Mouse (Mus musculus) midbrain, embryonic 11.5 days (tissue): Measurements from ENCODE around the gene Smim1. TPM values are rescaled to one million over a fixed set of nuclear protein-coding genes. Genes with fewer than 3 reads are reported as not detected.
A peak's percentile ranks its signal among the peaks of the same experiment; 100 is the strongest.

Source experiments
- ATAC-seq: fragments of 200-750 bp; cut with Nextera tagmentation; 2 replicates; pipeline ENCODE4 v1.8.0; 2017; ENCODE audit warnings: moderate TSS enrichment, moderate library complexity; ENCODE audit not compliant: low FRiP score
- DNase-seq: peaks from one replicate; pipeline ENCODE4 v3.0.0; 2015; ENCODE audit warnings: low spot score; ENCODE audit errors: missing footprints
- H3K27ac ChIP-seq: fragments of 300-500 bp; sonication (generic); 2 replicates; pipeline ENCODE4 v1.5.1; 2014; ENCODE audit warnings: low read depth, low read length
- H3K27me3 ChIP-seq: fragments of 300-500 bp; sonication (generic); 2 replicates; pipeline ENCODE4 v1.6.1; 2014; ENCODE audit warnings: mild to moderate bottlenecking, low read length, moderate library complexity, mixed read lengths; ENCODE audit not compliant: control insufficient read depth, insufficient read depth
- H3K36me3 ChIP-seq: fragments of 300-500 bp; sonication (generic); 2 replicates; pipeline ENCODE4 v1.6.1; 2014; ENCODE audit warnings: mild to moderate bottlenecking, low read length, moderate library complexity, mixed read lengths; ENCODE audit not compliant: control insufficient read depth, insufficient read depth
- H3K4me1 ChIP-seq: fragments of 300-500 bp; sonication (generic); 2 replicates; pipeline ENCODE4 v1.6.1; 2014; ENCODE audit warnings: low read length; ENCODE audit not compliant: control insufficient read depth, insufficient read depth
- H3K4me2 ChIP-seq: fragments of 300-500 bp; sonication (generic); 2 replicates; pipeline ENCODE4 v1.6.1; 2014; ENCODE audit warnings: mild to moderate bottlenecking, moderate library complexity
- H3K4me3 ChIP-seq: fragments of 300-500 bp; sonication (generic); 2 replicates; pipeline ENCODE4 v1.5.1; 2014; ENCODE audit warnings: low read depth, low read length
- H3K9ac ChIP-seq: fragments of 300-500 bp; sonication (generic); 2 replicates; pipeline ENCODE4 v1.6.1; 2014; ENCODE audit warnings: low read length
- H3K9me3 ChIP-seq: fragments of 300-500 bp; sonication (generic); 2 replicates; pipeline ENCODE4 v1.6.1; 2016; ENCODE audit warnings: low read length; ENCODE audit not compliant: control insufficient read depth
- WGBS: fragments of 180-500 bp; shearing (Covaris S2); extraction: QIAGEN DNeasy Blood & Tissue Kit; methylation state at CpG from one replicate; pipeline ENCODE4 v1.1.7; 2014; 5-methylcytosine and 5-hydroxymethylcytosine counted together
- polyA plus RNA-seq: library from polyadenylated mRNA; unstranded; fragments of >200 nt; fragmentation: Nextera tagmentation; extraction: Ambion mirVana; gene quantifications from 2 replicates; pipeline ENCODE4 v1.2.1, GENCODE M21; 2014

The Smim1 gene
- polyA plus RNA-seq, 1 experiment from 2014 or later, result 10.9 TPM

GRCm38 (mm10) chr4:154053065-154053464 lies 27.0 kb upstream of the Smim1 start:
- WGBS, result 67% methylated on average over 4 of the region's 4 CpGs
- no peak for ATAC-seq
- H3K4me1 ChIP-seq, result no peaks in the 10 kb centered on the region

GRCm38 (mm10) chr4:154051401-154051800 lies 25.4 kb upstream of the Smim1 start:
- no peak overlapping the region for H3K27ac ChIP-seq
- no peaks in the 10 kb centered on the region for H3K4me1 ChIP-seq
- H3K9ac ChIP-seq, result no peak overlapping the region
- no peak overlapping the region for H3K4me3 ChIP-seq
- H3K9me3 ChIP-seq, result no peaks in the 10 kb centered on the region
- no peak for DNase-seq
- no peaks in the 10 kb centered on the region for H3K27me3 ChIP-seq
- H3K4me2 ChIP-seq, result no peak overlapping the region
- H3K36me3 ChIP-seq, result no peaks in the 10 kb centered on the region
- ATAC-seq, result no peak
- 95% methylated on average over 3 of the region's 3 CpGs for WGBS

More at GRCm38 (mm10) chr4:154053065-154053464, 27.0 kb upstream of the Smim1 start:
- H3K27ac ChIP-seq, result no peak overlapping the region
- H3K4me2 ChIP-seq, result no peak overlapping the region
- no peaks in the 10 kb centered on the region for H3K36me3 ChIP-seq
- H3K9me3 ChIP-seq, result no peaks in the 10 kb centered on the region
- no peak overlapping the region for H3K9ac ChIP-seq
- H3K27me3 ChIP-seq, result no peaks in the 10 kb centered on the region
- H3K4me3 ChIP-seq, result no peak overlapping the region
- no peak for DNase-seq

- Histone ChIP-seq H3K4me2 (no peak overlapping the region), H3K4me3 (no peak overlapping the region), H3K27ac (no peak overlapping the region), H3K9ac (no peak overlapping the region), H3K4me1 (no peaks in the 10 kb centered on the region), H3K36me3 (no peaks in the 10 kb centered on the region), H3K27me3 (no peaks in the 10 kb centered on the region), H3K9me3 (no peaks in the 10 kb centered on the region)
- 68% methylated on average over 5 of the region's 5 CpGs for WGBS
- DNase-seq (no peak), ATAC-seq (no peak)
Observed at GRCm38 (mm10) chr4:154045837-154046236, 19.8 kb upstream of the Smim1 start.

- Histone ChIP-seq H3K4me2 (no peak within 1 kb of the TSS), H3K9ac (no peak within 1 kb of the TSS), H3K4me1 (no peaks in the 10 kb centered on the region), H3K27me3 (no peaks in the 10 kb centered on the region), H3K4me3 (no peak within 1 kb of the TSS), H3K27ac (no peak within 1 kb of the TSS), H3K9me3 (no peaks in the 10 kb centered on the region), H3K36me3 (no peaks in the 10 kb centered on the region)
- DNase-seq, result no peak
- 84% methylated on average over 9 of the region's 9 CpGs for WGBS
- no peak for ATAC-seq
Observed at GRCm38 (mm10) chr4:154042577-154042976, 16.5 kb upstream of the Smim1 start, which contains the start of gene Ccdc27. Ccdc27 (minus strand) TSS chr4:154042677.

- ATAC-seq (no peak), DNase-seq (no peak)
- Histone ChIP-seq H3K36me3 (no peaks in the 10 kb centered on the region), H3K9ac (no peak overlapping the region), H3K27ac (no peak overlapping the region), H3K4me2 (no peak overlapping the region), H3K27me3 (no peaks in the 10 kb centered on the region), H3K4me1 (no peaks in the 10 kb centered on the region), H3K9me3 (no peaks in the 10 kb centered on the region), H3K4me3 (no peak overlapping the region)
- 49% methylated on average over 3 of the region's 3 CpGs for WGBS
Observed at GRCm38 (mm10) chr4:154037123-154037522, 11.1 kb upstream of the Smim1 start.

GRCm38 (mm10) chr4:154028646-154029045 lies 2.6 kb upstream of the Smim1 start:
- ATAC-seq (no peak), DNase-seq (no peak)
- H3K4me1 ChIP-seq, result peaks cover 14% of the 10 kb centered on the region
- H3K4me2 ChIP-seq, result no peak overlapping the region
- H3K9me3 ChIP-seq, result no peaks in the 10 kb centered on the region
- H3K27ac ChIP-seq, result no peak overlapping the region
- H3K4me3 ChIP-seq, result no peak overlapping the region
- no peaks in the 10 kb centered on the region for H3K36me3 ChIP-seq
- H3K9ac ChIP-seq, result no peak overlapping the region
- H3K27me3 ChIP-seq, result peaks cover 2% of the 10 kb centered on the region; the same call in 1 of the 2 replicates

- H3K4me1 ChIP-seq, result peaks cover 14% of the 10 kb centered on the region
- H3K4me3 ChIP-seq, result no peak overlapping the region
- no peaks in the 10 kb centered on the region for H3K36me3 ChIP-seq
- H3K4me2 ChIP-seq, result no peak overlapping the region
- WGBS, result 80% methylated on average over 7 of the region's 7 CpGs
- ATAC-seq, result no peak
- H3K9ac ChIP-seq, result no peak overlapping the region
- H3K27ac ChIP-seq, result no peak overlapping the region
- H3K9me3 ChIP-seq, result no peaks in the 10 kb centered on the region
- DNase-seq, result no peak
- H3K27me3 ChIP-seq, result peaks cover 2% of the 10 kb centered on the region; the same call in 1 of the 2 replicates
Observed at GRCm38 (mm10) chr4:154028066-154028465, 2.0 kb upstream of the Smim1 start.

- Histone ChIP-seq H3K4me1 (peaks cover 14% of the 10 kb centered on the region), H3K9me3 (no peaks in the 10 kb centered on the region), H3K9ac (peak overlapping the region; percentile 54), H3K36me3 (peaks cover 2% of the 10 kb centered on the region; the same call in 1 of the 2 replicates), H3K27me3 (peaks cover 2% of the 10 kb centered on the region; the same call in 1 of the 2 replicates), H3K27ac (no peak overlapping the region), H3K4me3 (peak overlapping the region; percentile 30; the same call in 1 of the 2 replicates), H3K4me2 (peak overlapping the region; percentile 51)
- DNase-seq (no peak), ATAC-seq (no peak)
- WGBS, result 26% methylated on average over 2 of the region's 2 CpGs
Observed at GRCm38 (mm10) chr4:154026441-154026761, 371 bp upstream of the Smim1 start.

GRCm38 (mm10) chr4:154024729-154025521 lies 1.1 kb downstream of the Smim1 start:
- Histone ChIP-seq H3K4me1 (peaks cover 14% of the 10 kb centered on the region), H3K4me2 (peak overlapping the region; percentile 51), H3K36me3 (peaks cover 7% of the 10 kb centered on the region), H3K9me3 (no peaks in the 10 kb centered on the region), H3K4me3 (no peak overlapping the region), H3K27me3 (peaks cover 2% of the 10 kb centered on the region; the same call in 1 of the 2 replicates), H3K27ac (no peak overlapping the region), H3K9ac (no peak overlapping the region; the same call in 1 of the 2 replicates)
- no peak for ATAC-seq
- WGBS, result 39% methylated on average over 17 of the region's 17 CpGs
- no peak for DNase-seq
